Mouse (Mus musculus) Patski (cell line): ENCODE results near the gene Gcsam. TPM values are rescaled to one million over a fixed set of nuclear protein-coding genes. Genes with fewer than 3 reads are reported as not detected.

Source experiments
- ATAC-seq: fragments of 100-300 bp; one replicate; pipeline ENCODE4 v1.8.0; 2021
- CTCF ChIA-PET: fragments of 350-600 bp; sonication (Branson Sonifier 250); formaldehyde crosslinking; loops from one replicate; lab custom pipeline; 2022; ENCODE audit warnings: inconsistent platforms; lab: Charles Lee
- POLR2A ChIA-PET: fragments of 350-600 bp; sonication (Branson Sonifier 250); formaldehyde crosslinking; loops from one replicate; lab custom pipeline; 2022; ENCODE audit warnings: antibody characterized with exemption, inconsistent platforms; lab: Charles Lee
- DNase-seq: peaks from one replicate; pipeline ENCODE4 v3.0.0-alpha.2; 2011; ENCODE audit warnings: low read depth, low spot score
- H3K27me3 ChIP-seq: fragments of 371-371 bp; one replicate; pipeline ENCODE4 v1.5.1; 2021
- CTCF ChIP-seq: fragments of 100-300 bp; IDR thresholded peaks from one replicate; pipeline ENCODE4 v1.5.1; 2021
- in situ Hi-C: fragments of 300-500 bp; cut with MboI; formaldehyde crosslinking; loops from 3 replicates; pipeline ENCODE4 v1.11.1; 2018; ENCODE audit warnings: low pct_unique_long_range_greater_than_20kb, mixed read lengths
- polyA plus RNA-seq: library from polyadenylated mRNA; unstranded; gene quantifications from one replicate; pipeline ENCODE4 v1.2.3, GENCODE M21; 2021

Gene Gcsam
- polyA plus RNA-seq, 1 experiment from 2014 or later = not detected

- no peak for TF ChIP-seq CTCF
- in situ Hi-C loops = loop anchor here (25.0 kb wide), 1 partner anchor 882 kb away; the partner anchor contains the start of gene Cd200r1
- H3K27me3 ChIP-seq = no peaks in the 10 kb centered on the region
- no peak for ATAC-seq
- POLR2A ChIA-PET = no interaction called here
- CTCF ChIA-PET = interaction anchor here (1.6 kb wide), 1 partner anchor 13 kb away, joined by 5 read pairs; no protein-coding TSS in a partner anchor
- DNase-seq = no peak
These were observed 33.8 kb downstream of the Gcsam start for GRCm38 (mm10) chr16:45643944-45644343.

GRCm38 (mm10) chr16:45644380-45644779 lies 34.2 kb downstream of the Gcsam start:
- CTCF ChIA-PET = interaction anchor here (0.6 to 1.6 kb wide), 2 partner anchors 14 to 376 kb away, joined by 3 to 5 read pairs; no protein-coding TSS in a partner anchor
- H3K27me3 ChIP-seq = no peaks in the 10 kb centered on the region
- TF ChIP-seq CTCF = no peak
- POLR2A ChIA-PET = no interaction called here
- DNase-seq = no peak
- no peak for ATAC-seq
- in situ Hi-C loops = loop anchor here (25.0 kb wide), 1 partner anchor 882 kb away; the partner anchor contains the start of gene Cd200r1

GRCm38 (mm10) chr16:45651497-45651896 lies 41.3 kb downstream of the Gcsam start:
- DNase-seq (no peak), ATAC-seq (no peak)
- ChIA-PET POLR2A (no interaction called here), CTCF (no interaction called here)
- in situ Hi-C loops = no loop called here
- H3K27me3 ChIP-seq = no peaks in the 10 kb centered on the region
- TF ChIP-seq CTCF = no peak

- CTCF ChIA-PET = interaction anchor here (0.6 kb wide), 1 partner anchor 13 kb away, joined by 3 read pairs; no protein-coding TSS in a partner anchor
These were observed 43.1 kb downstream of the Gcsam start for GRCm38 (mm10) chr16:45653009-45653933.

GRCm38 (mm10) chr16:45653934-45654332 lies 43.8 kb downstream of the Gcsam start, which contains the start of gene BC016579:
TSS of gene BC016579 (minus strand) at chr16:45654068.
- TF ChIP-seq CTCF = no peak
- ATAC-seq (no peak), DNase-seq (no peak)
- ChIA-PET CTCF (no interaction called here), POLR2A (no interaction called here)
- H3K27me3 ChIP-seq = no peaks in the 10 kb centered on the region
- in situ Hi-C loops = no loop called here

More at GRCm38 (mm10) chr16:45653009-45653933, 43.1 kb downstream of the Gcsam start:
- in situ Hi-C loops = no loop called here
- DNase-seq (no peak), ATAC-seq (no peak)
- no peak for TF ChIP-seq CTCF
- no peaks in the 10 kb centered on the region for H3K27me3 ChIP-seq
- POLR2A ChIA-PET = no interaction called here

- no peaks in the 10 kb centered on the region for H3K27me3 ChIP-seq
- TF ChIP-seq CTCF = no peak
- POLR2A ChIA-PET = no interaction called here
- CTCF ChIA-PET = no interaction called here
- ATAC-seq (no peak), DNase-seq (no peak)
- in situ Hi-C loops = no loop called here
These were observed 44.3 kb downstream of the Gcsam start for GRCm38 (mm10) chr16:45654465-45654864.

GRCm38 (mm10) chr16:45657574-45658159 lies 47.5 kb downstream of the Gcsam start:
- ChIA-PET POLR2A (no interaction called here), CTCF (interaction anchor here (1.5 kb wide), 1 partner anchor 11 kb away, joined by 5 read pairs; no protein-coding TSS in a partner anchor)
- DNase-seq (no peak), ATAC-seq (no peak)
- no peak for TF ChIP-seq CTCF
- in situ Hi-C loops = no loop called here
- H3K27me3 ChIP-seq = peaks cover 6% of the 10 kb centered on the region

GRCm38 (mm10) chr16:45658248-45658647 lies 48.1 kb downstream of the Gcsam start:
- ChIA-PET POLR2A (no interaction called here), CTCF (interaction anchor here (1.5 kb wide), 1 partner anchor 11 kb away, joined by 5 read pairs; no protein-coding TSS in a partner anchor)
- peaks cover 6% of the 10 kb centered on the region for H3K27me3 ChIP-seq
- ATAC-seq (no peak), DNase-seq (no peak)
- TF ChIP-seq CTCF = no peak
- in situ Hi-C loops = no loop called here

GRCm38 (mm10) chr16:45659596-45659995 lies 49.4 kb downstream of the Gcsam start:
- in situ Hi-C loops = no loop called here
- ATAC-seq = no peak
- DNase-seq = no peak
- ChIA-PET CTCF (no interaction called here), POLR2A (no interaction called here)
- TF ChIP-seq CTCF = no peak
- peaks cover 6% of the 10 kb centered on the region for H3K27me3 ChIP-seq

- in situ Hi-C loops = no loop called here
- DNase-seq = no peak
- ATAC-seq = no peak
- peaks cover 6% of the 10 kb centered on the region for H3K27me3 ChIP-seq
- ChIA-PET CTCF (no interaction called here), POLR2A (no interaction called here)
- no peak for TF ChIP-seq CTCF
These were observed 52.2 kb downstream of the Gcsam start for GRCm38 (mm10) chr16:45662381-45662780.
